Mouse (Mus musculus) kidney, adult 2 months (tissue): Measurements from ENCODE around the gene Snf8. TPM values are rescaled to one million over a fixed set of nuclear protein-coding genes. Genes with fewer than 3 reads are reported as not detected.

ENCODE experiments used
- DNase-seq: peaks from one replicate; pipeline ENCODE4 v3.0.0; 2021
- H3K27ac ChIP-seq: fragments of 200-500 bp; 2 replicates; pipeline ENCODE4 v1.5.1; 2012; ENCODE audit warnings: low read depth, low read length, control low read depth, inconsistent platforms; ENCODE audit not compliant: insufficient read depth
- H3K27me3 ChIP-seq: fragments of 200-500 bp; replicated peaks from 2 replicates; pipeline ENCODE4 v1.6.1; 2012; ENCODE audit warnings: mild to moderate bottlenecking, moderate library complexity, low read length, inconsistent platforms; ENCODE audit not compliant: control insufficient read depth, insufficient read depth
- H3K36me3 ChIP-seq: fragments of 200-500 bp; 2 replicates; pipeline ENCODE4 v1.6.1; 2012; ENCODE audit warnings: mild to moderate bottlenecking, moderate library complexity, low read length, inconsistent platforms; ENCODE audit not compliant: control insufficient read depth, insufficient read depth
- H3K4me1 ChIP-seq: fragments of 200-500 bp; 2 replicates; pipeline ENCODE4 v1.6.1; 2011; ENCODE audit warnings: low read length; ENCODE audit not compliant: control insufficient read depth, insufficient read depth
- H3K4me3 ChIP-seq: fragments of 200-500 bp; 2 replicates; pipeline ENCODE4 v1.5.1; 2011; ENCODE audit warnings: mild to moderate bottlenecking, low read depth, low read length, control low read depth; ENCODE audit not compliant: insufficient read depth
- CTCF ChIP-seq: fragments of 200-500 bp; conservative IDR thresholded peaks from 2 replicates; pipeline ENCODE4 v1.5.1; 2011; ENCODE audit warnings: low read depth, mild to moderate bottlenecking, control low read depth, low read length, moderate library complexity, mixed read lengths; ENCODE audit not compliant: insufficient read depth, insufficient read length
- POLR2A ChIP-seq: fragments of 200-500 bp; IDR thresholded peaks from one replicate; pipeline ENCODE4 v1.6.1; 2011; ENCODE audit warnings: low read depth, low read length, control low read depth
- WGBS: fragments of 180-500 bp; shearing (Covaris S2); methylation state at CpG from one replicate; pipeline ENCODE4 v1.1.7; 2018; 5-methylcytosine and 5-hydroxymethylcytosine counted together
- polyA plus RNA-seq: library from polyadenylated mRNA; depleted of rRNA; stranded (reverse); fragments of >200 nt; gene quantifications from 2 replicates; pipeline ENCODE4 v1.2.3, GENCODE M21; 2012

Snf8 gene
- polyA plus RNA-seq, 1 experiment, result 45.9 TPM

- H3K36me3 ChIP-seq, result peaks cover 4% of the 10 kb centered on the region; the same call in 1 of the 2 replicates
- H3K27me3 ChIP-seq, result no peaks in the 10 kb centered on the region
- no peak for TF ChIP-seq CTCF
- TF ChIP-seq POLR2A, result no peak
- peak overlapping the region; percentile 89 for H3K4me3 ChIP-seq
- H3K4me1 ChIP-seq, result peaks cover 2% of the 10 kb centered on the region; the same call in 1 of the 2 replicates
- WGBS, result 1% methylated on average over 57 of the region's 64 CpGs
- peak; percentile 30 for DNase-seq
- peak overlapping the region; percentile 22 for H3K27ac ChIP-seq
Observed at GRCm38 (mm10) chr11:96064521-96065214, 30.0 kb downstream of the Snf8 start.

- 3% methylated on average over 50 of the region's 50 CpGs for WGBS
Observed at GRCm38 (mm10) chr11:96065215-96065911, 30.7 kb downstream of the Snf8 start, which contains the start of gene Ube2z. TSS of gene Ube2z (minus strand) at chr11:96065388.

GRCm38 (mm10) chr11:96068231-96068630 lies 33.5 kb downstream of the Snf8 start:
- H3K27me3 ChIP-seq, result no peaks in the 10 kb centered on the region
- peak; percentile 40 for DNase-seq
- 61% methylated on average over 5 of the region's 5 CpGs for WGBS
- no peak overlapping the region for H3K27ac ChIP-seq
- no peak for TF ChIP-seq POLR2A
- TF ChIP-seq CTCF, result no peak
- H3K36me3 ChIP-seq, result no peaks in the 10 kb centered on the region; the same call in 1 of the 2 replicates
- H3K4me3 ChIP-seq, result no peak overlapping the region
- peaks cover 2% of the 10 kb centered on the region; the same call in 1 of the 2 replicates for H3K4me1 ChIP-seq

More at GRCm38 (mm10) chr11:96065215-96065911, 30.7 kb downstream of the Snf8 start, which contains the start of gene Ube2z:
- Histone ChIP-seq H3K27me3 (no peaks in the 10 kb centered on the region), H3K27ac (peak within 1 kb of the TSS; percentile 47), H3K4me3 (peak within 1 kb of the TSS; percentile 89), H3K4me1 (peaks cover 2% of the 10 kb centered on the region; the same call in 1 of the 2 replicates), H3K36me3 (peaks cover under 1% of the 10 kb centered on the region; the same call in 1 of the 2 replicates)
- peak; percentile 98 for DNase-seq
- TF ChIP-seq CTCF (no peak), POLR2A (peak; percentile 24)

DNA sequence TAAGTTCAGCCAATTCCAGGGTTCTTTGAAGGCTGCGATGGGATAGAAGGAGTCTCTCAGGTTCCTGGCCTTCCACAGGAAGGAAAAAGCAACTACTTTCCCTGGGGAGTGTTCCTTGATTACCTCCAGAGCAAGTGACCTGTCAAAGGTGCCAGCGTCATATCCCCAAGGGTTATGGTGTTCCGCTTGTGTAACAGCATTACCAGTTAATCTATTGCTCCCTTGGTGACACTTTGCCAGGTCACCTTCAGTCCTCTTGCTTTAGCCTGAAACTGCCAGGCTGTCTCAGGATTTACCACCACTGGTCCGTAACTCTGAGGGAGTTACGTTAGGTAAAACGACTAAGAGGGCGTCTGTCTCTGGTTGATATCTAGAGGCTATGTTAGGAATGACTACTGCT lies 35.7 kb downstream of the Snf8 start:
- no peaks in the 10 kb centered on the region; the same call in 1 of the 2 replicates for H3K4me1 ChIP-seq
- no peak overlapping the region for H3K4me3 ChIP-seq
- H3K36me3 ChIP-seq, result no peaks in the 10 kb centered on the region; the same call in 1 of the 2 replicates
- H3K27me3 ChIP-seq, result no peaks in the 10 kb centered on the region
- TF ChIP-seq POLR2A (no peak), CTCF (no peak)
- DNase-seq, result peak; percentile 54
- WGBS, result 71% methylated on average over 7 of the region's 7 CpGs
- H3K27ac ChIP-seq, result no peak overlapping the region

GRCm38 (mm10) chr11:96071013-96071412 lies 36.3 kb downstream of the Snf8 start:
- Histone ChIP-seq H3K27ac (no peak overlapping the region), H3K4me1 (no peaks in the 10 kb centered on the region; the same call in 1 of the 2 replicates)
- WGBS, result 94% methylated on average over 1 of the region's 1 CpGs

DNA sequence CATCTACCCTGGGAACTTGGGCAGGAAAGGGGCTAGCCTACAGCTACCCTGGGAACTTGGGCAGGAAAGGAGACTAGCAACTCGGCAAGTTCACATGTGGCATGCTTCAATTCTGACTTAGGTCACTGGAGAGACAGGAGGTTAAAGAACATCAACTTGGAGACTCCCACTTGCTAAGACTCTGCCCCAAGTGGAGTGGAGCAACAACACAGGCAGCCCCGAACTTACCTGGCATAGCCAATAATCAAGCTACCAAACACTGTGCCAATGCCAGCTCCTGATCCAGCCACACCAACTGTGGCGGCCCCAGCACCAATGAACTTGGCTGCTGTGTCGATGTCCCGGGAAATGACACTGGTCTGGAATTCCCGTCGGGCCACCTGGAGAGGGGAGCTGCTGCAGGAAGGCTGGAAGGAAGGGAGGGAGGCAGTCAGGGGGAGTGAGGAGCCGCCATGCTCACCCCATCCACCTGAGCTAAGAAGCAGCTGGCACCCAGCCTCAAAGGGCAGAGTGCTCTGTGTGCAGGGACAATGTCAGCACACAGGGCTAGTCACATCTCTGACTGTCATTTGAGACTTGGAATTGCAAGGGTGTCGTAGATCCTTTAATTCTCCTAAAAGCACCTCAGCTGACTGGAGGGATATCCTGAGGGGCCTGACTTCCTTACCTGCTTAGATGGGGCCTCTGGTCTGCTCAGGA lies 38.8 kb downstream of the Snf8 start:
- peak; percentile 51 for DNase-seq
- H3K4me3 ChIP-seq, result peak overlapping the region; percentile 2; the same call in 1 of the 2 replicates

More at GRCm38 (mm10) chr11:96071013-96071412, 36.3 kb downstream of the Snf8 start:
- Histone ChIP-seq H3K4me3 (no peak overlapping the region), H3K36me3 (no peaks in the 10 kb centered on the region; the same call in 1 of the 2 replicates), H3K27me3 (no peaks in the 10 kb centered on the region)
- DNase-seq, result no peak
- TF ChIP-seq POLR2A (no peak), CTCF (no peak)

More for the DNA sequence above, 38.8 kb downstream of the Snf8 start:
- Histone ChIP-seq H3K4me1 (no peaks in the 10 kb centered on the region; the same call in 1 of the 2 replicates), H3K27ac (no peak overlapping the region), H3K36me3 (no peaks in the 10 kb centered on the region; the same call in 1 of the 2 replicates), H3K27me3 (no peaks in the 10 kb centered on the region)
- WGBS, result 30% methylated on average over 9 of the region's 9 CpGs
- no peak for TF ChIP-seq POLR2A
- TF ChIP-seq CTCF, result no peak
